11 mouse cellular contexts compared by ENCODE assay signal in the genomic region with DNA sequence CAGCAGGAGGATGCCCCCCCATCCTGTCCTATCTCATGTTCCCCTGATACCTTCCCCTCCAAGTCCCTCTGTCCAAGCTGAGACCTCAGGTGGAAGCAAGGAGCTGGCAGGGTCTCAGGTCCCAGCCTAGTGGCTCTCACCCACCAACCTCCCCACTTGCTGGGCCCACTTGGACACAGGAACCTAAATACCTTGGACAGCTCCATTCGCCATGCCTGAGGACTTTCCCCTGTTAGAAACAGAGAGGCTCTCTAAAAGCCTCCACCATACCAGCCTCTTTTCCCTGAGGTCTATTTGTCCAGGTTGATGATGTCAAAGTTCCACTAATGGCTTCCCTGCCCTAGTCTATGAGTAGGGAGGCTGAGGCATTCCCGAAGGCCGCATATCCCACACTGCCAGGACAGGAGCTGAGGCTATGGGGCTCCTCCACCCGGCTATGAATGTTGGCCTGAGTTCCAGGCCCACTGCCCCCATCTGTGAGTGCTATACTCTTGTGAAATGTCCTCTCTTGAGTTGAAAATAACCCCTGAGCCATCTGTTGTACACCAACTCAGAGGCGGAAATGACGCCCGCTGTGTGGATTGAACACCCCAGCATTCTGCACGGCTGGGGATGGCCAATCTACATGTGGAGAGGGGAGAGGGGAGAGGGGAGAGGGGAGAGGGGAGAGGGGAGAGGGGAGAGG.
DNase-seq lines count a peak whose midpoint lies in the region; ATAC-seq and TF ChIP-seq lines count a peak whose summit lies in the region.
"Had no signal": no experiment of that assay in that cellular context is flagged by ENCODE, and none has a peak within 500 bp of the region (broad histone marks: within the 10 kb centered on the region; RNA-seq: fewer than 3 reads in every experiment).

No protein-coding gene starts in this region.

- peak; percentile 47 for DNase-seq in kidney, postnatal 0 days (ENCODE audit: low spot score)
- no peak for DNase-seq in kidney, adult 8-10 months
- DNase-seq in 3T3-L1 (ENCODE audit: low read depth, low spot score) (peak; percentile 21), MEL (ENCODE audit: low read depth, low spot score) (peak; percentile 2)
- DNase-seq in frontal cortex, postnatal 36 days (ENCODE audit: low spot score in 2 of 2), result peak; percentile 61 to 71
- DNase-seq in thymus, postnatal 4 days, result no peak
- DNase-seq: liver, postnatal 0 days had no signal

- TF ChIP-seq EP300 in MEL (IDR thresholded peaks at IDR 0.05; ENCODE audit: low read depth in 1 of 2, low read length in 2 of 2), result no peak

- H3K4me2 ChIP-seq in kidney, postnatal 0 days (ENCODE audit: low read length), result no peak overlapping the region
- no peak overlapping the region for H3K4me2 ChIP-seq in forebrain, embryonic 13.5 days
- no peak overlapping the region for H3K4me2 ChIP-seq in intestine, embryonic 15.5 days (replicated peaks)
- H3K4me2 ChIP-seq: neural tube, embryonic 13.5 days had no signal

- H3K27ac ChIP-seq in kidney, postnatal 0 days, result no peak overlapping the region
- no peak overlapping the region for H3K27ac ChIP-seq in MEL (ENCODE audit: control insufficient read depth, low read depth, low read length)
- H3K27ac ChIP-seq in forebrain, embryonic 13.5 days, result no peak overlapping the region
- no peak overlapping the region for H3K27ac ChIP-seq in intestine, embryonic 15.5 days
- H3K27ac ChIP-seq: neural tube, embryonic 13.5 days had no signal

- TF ChIP-seq POLR2A in MEL (IDR thresholded peaks at IDR 0.05; ENCODE audit: control insufficient read depth in 1 of 2, insufficient read depth in 1 of 2, low read depth in 1 of 2, low read length in 2 of 2, poor library complexity in 1 of 2), result no peak

- no peak for TF ChIP-seq CTCF in kidney, postnatal 0 days (IDR thresholded peaks at IDR 0.05; ENCODE audit: low read depth)
- no peak for TF ChIP-seq CTCF in MEL (IDR thresholded peaks at IDR 0.05 in 2 of 3, conservative IDR thresholded peaks at IDR 0.05 in 1 of 3; ENCODE audit: control insufficient read depth in 1 of 3, insufficient read depth in 1 of 3, low read depth in 2 of 3, low read length in 3 of 3, poor library complexity in 1 of 3, severe bottlenecking in 1 of 3)

- no peaks in the 10 kb centered on the region for H3K36me3 ChIP-seq in kidney, postnatal 0 days (ENCODE audit: insufficient read depth, low read length)
- no peaks in the 10 kb centered on the region for H3K36me3 ChIP-seq in MEL (ENCODE audit: control insufficient read depth in 1 of 2, insufficient read depth in 2 of 2, low read length in 2 of 2)
- no peaks in the 10 kb centered on the region for H3K36me3 ChIP-seq in forebrain, embryonic 13.5 days (ENCODE audit: poor library complexity, severe bottlenecking)
- H3K36me3 ChIP-seq in intestine, embryonic 15.5 days, result no peaks in the 10 kb centered on the region
- H3K36me3 ChIP-seq: neural tube, embryonic 13.5 days had no signal

- ATAC-seq in kidney, postnatal 0 days (replicated peaks; ENCODE audit: low FRiP score, low read depth), result no peak
- ATAC-seq in forebrain, embryonic 13.5 days, result no peak
- no peak for ATAC-seq in intestine, embryonic 15.5 days
- ATAC-seq: intestine, embryonic 16.5 days; liver, postnatal 0 days had no signal

- no peaks in the 10 kb centered on the region for H3K27me3 ChIP-seq in kidney, postnatal 0 days (ENCODE audit: insufficient read depth, low read length)
- no peaks in the 10 kb centered on the region for H3K27me3 ChIP-seq in MEL (ENCODE audit: control insufficient read depth in 1 of 2, insufficient read depth in 2 of 2, low read length in 2 of 2)
- H3K27me3 ChIP-seq in forebrain, embryonic 13.5 days, result no peaks in the 10 kb centered on the region
- no peaks in the 10 kb centered on the region for H3K27me3 ChIP-seq in intestine, embryonic 15.5 days (replicated peaks)
- H3K27me3 ChIP-seq: neural tube, embryonic 13.5 days had no signal

- H3K9me3 ChIP-seq in kidney, postnatal 0 days (replicated peaks; ENCODE audit: low read length), result no peaks in the 10 kb centered on the region
- H3K9me3 ChIP-seq in MEL (replicated peaks; ENCODE audit: insufficient read depth, low read length), result no peaks in the 10 kb centered on the region
- H3K9me3 ChIP-seq in forebrain, embryonic 13.5 days (replicated peaks), result no peaks in the 10 kb centered on the region
- no peaks in the 10 kb centered on the region for H3K9me3 ChIP-seq in intestine, embryonic 15.5 days
- H3K9me3 ChIP-seq: neural tube, embryonic 13.5 days had no signal

- no peak for TF ChIP-seq RAD21 in MEL (IDR thresholded peaks at IDR 0.05; ENCODE audit: low read depth, low read length)

- no peak overlapping the region for H3K9ac ChIP-seq in kidney, postnatal 0 days (ENCODE audit: low read depth, low read length)
- no peak overlapping the region for H3K9ac ChIP-seq in MEL (ENCODE audit: control insufficient read depth, low read depth, low read length, poor library complexity, severe bottlenecking)
- H3K9ac ChIP-seq in forebrain, embryonic 13.5 days, result no peak overlapping the region
- H3K9ac ChIP-seq in intestine, embryonic 15.5 days, result no peak overlapping the region
- H3K9ac ChIP-seq: liver, postnatal 0 days; neural tube, embryonic 13.5 days had no signal

- H3K79me2 ChIP-seq in MEL (ENCODE audit: control insufficient read depth, insufficient read depth, low read length, poor library complexity), result no peaks in the 10 kb centered on the region

- H3K4me3 ChIP-seq in kidney, postnatal 0 days (replicated peaks; ENCODE audit: low read depth, low read length), result no peak overlapping the region
- H3K4me3 ChIP-seq in MEL (ENCODE audit: control insufficient read depth in 1 of 2, insufficient read depth in 1 of 2, low read depth in 2 of 2, low read length in 2 of 2), result no peak overlapping the region
- H3K4me3 ChIP-seq in forebrain, embryonic 13.5 days, result no peak overlapping the region
- H3K4me3 ChIP-seq in intestine, embryonic 15.5 days (replicated peaks), result no peak overlapping the region
- H3K4me3 ChIP-seq: neural tube, embryonic 13.5 days had no signal

- no peaks in the 10 kb centered on the region for H3K4me1 ChIP-seq in kidney, postnatal 0 days (replicated peaks; ENCODE audit: insufficient read depth, low read length)
- no peaks in the 10 kb centered on the region for H3K4me1 ChIP-seq in MEL (ENCODE audit: control insufficient read depth in 1 of 2, insufficient read depth in 2 of 2, low read length in 2 of 2)
- peaks cover 9% of the 10 kb centered on the region for H3K4me1 ChIP-seq in forebrain, embryonic 13.5 days
- H3K4me1 ChIP-seq in intestine, embryonic 15.5 days (replicated peaks), result no peaks in the 10 kb centered on the region

- 76% methylated on average over 6 of the region's 8 CpGs for WGBS in kidney, postnatal 0 days
- 73% methylated on average over 7 of the region's 8 CpGs for WGBS in forebrain, embryonic 13.5 days
- 84% methylated on average over 7 of the region's 8 CpGs for WGBS in intestine, embryonic 15.5 days

TF ChIP-seq in MEL, 35 proteins besides CTCF, POLR2A, EP300 and RAD21:
- TF ChIP-seq CHD2 (IDR thresholded peaks at IDR 0.05; ENCODE audit: low read length), result no peak
- no peak for TF ChIP-seq ELF1 (IDR thresholded peaks at IDR 0.05; ENCODE audit: low read depth, low read length)
- TF ChIP-seq MAZ (IDR thresholded peaks at IDR 0.05; ENCODE audit: low read depth, low read length), result no peak
- no peak for TF ChIP-seq NELFE (IDR thresholded peaks at IDR 0.05; ENCODE audit: low read depth, low read length)

Comparison
In these comparisons a context has a peak if more than half of its experiments do, and no peak if none do; other contexts are left out.
1. DNase-seq: peak in kidney, postnatal 0 days (single experiment), 3T3-L1 (single experiment), MEL (single experiment) and frontal cortex, postnatal 36 days (2 of 2); none in kidney, adult 8-10 months (0 of 2) and thymus, postnatal 4 days (single experiment).